Mouse (Mus musculus) hindbrain, embryonic 16.5 days (tissue): ENCODE results near the gene Ankrd17. TPM values are rescaled to one million over a fixed set of nuclear protein-coding genes. Genes with fewer than 3 reads are reported as not detected.

ENCODE experiments used
- ATAC-seq: fragments of 200-750 bp; cut with Nextera tagmentation; 2 replicates; pipeline ENCODE4 v1.8.0; 2017; ENCODE audit warnings: moderate TSS enrichment, moderate library complexity
- H3K27ac ChIP-seq: fragments of 300-500 bp; sonication (generic); 2 replicates; pipeline ENCODE4 v1.5.1; 2014; ENCODE audit warnings: low read depth, mild to moderate bottlenecking, control low read depth, low read length, moderate library complexity
- H3K27me3 ChIP-seq: fragments of 300-500 bp; sonication (generic); replicated peaks from 2 replicates; pipeline ENCODE4 v1.6.1; 2014; ENCODE audit warnings: low read length; ENCODE audit not compliant: control insufficient read depth, insufficient read depth
- H3K36me3 ChIP-seq: fragments of 300-500 bp; sonication (generic); 2 replicates; pipeline ENCODE4 v1.6.1; 2014; ENCODE audit warnings: mild to moderate bottlenecking, low read length, moderate library complexity, mixed read lengths; ENCODE audit not compliant: control insufficient read depth, insufficient read depth
- H3K4me1 ChIP-seq: fragments of 300-500 bp; sonication (generic); 2 replicates; pipeline ENCODE4 v1.6.1; 2014; ENCODE audit warnings: low read depth, low read length; ENCODE audit not compliant: control insufficient read depth, insufficient read depth
- H3K4me2 ChIP-seq: fragments of 300-500 bp; sonication (generic); 2 replicates; pipeline ENCODE4 v1.6.1; 2014; ENCODE audit warnings: mild to moderate bottlenecking, low read length, control low read depth, moderate library complexity
- H3K4me3 ChIP-seq: fragments of 300-500 bp; sonication (generic); 2 replicates; pipeline ENCODE4 v1.5.1; 2014; ENCODE audit warnings: mild to moderate bottlenecking, low read length, control low read depth, moderate library complexity
- H3K9ac ChIP-seq: fragments of 300-500 bp; sonication (generic); 2 replicates; pipeline ENCODE4 v1.6.1; 2014; ENCODE audit warnings: low read depth, mild to moderate bottlenecking, control low read depth, low read length, moderate library complexity
- H3K9me3 ChIP-seq: fragments of 300-500 bp; sonication (generic); 2 replicates; pipeline ENCODE4 v1.6.1; 2014; ENCODE audit warnings: mild to moderate bottlenecking, low read length, moderate library complexity; ENCODE audit not compliant: control insufficient read depth
- WGBS: fragments of 180-500 bp; shearing (Covaris S2); extraction: QIAGEN DNeasy Blood & Tissue Kit; methylation state at CpG from one replicate; pipeline ENCODE4 v1.1.7; 2014; 5-methylcytosine and 5-hydroxymethylcytosine counted together
- polyA plus RNA-seq: library from polyadenylated mRNA; unstranded; fragments of >200 nt; fragmentation: Nextera tagmentation; extraction: Ambion mirVana; gene quantifications from 2 replicates; pipeline ENCODE4 v1.2.1, GENCODE M21; 2015

Ankrd17 gene
- polyA plus RNA-seq, 1 experiment from 2014 or later = 26.5 TPM

- peak; percentile 62 for ATAC-seq
- H3K9ac ChIP-seq = no peak overlapping the region
- H3K4me2 ChIP-seq = peak overlapping the region; percentile 59
- no peaks in the 10 kb centered on the region for H3K27me3 ChIP-seq
- peaks cover 13% of the 10 kb centered on the region for H3K4me1 ChIP-seq
- no peaks in the 10 kb centered on the region for H3K9me3 ChIP-seq
- peak overlapping the region; percentile 43 for H3K4me3 ChIP-seq
- H3K36me3 ChIP-seq = no peaks in the 10 kb centered on the region
- H3K27ac ChIP-seq = no peak overlapping the region
- 92% methylated on average over 1 of the region's 1 CpGs for WGBS
These were observed 26.4 kb downstream of the Ankrd17 start for GRCm38 (mm10) chr5:90339953-90340343.

- no peaks in the 10 kb centered on the region for H3K36me3 ChIP-seq
- no peaks in the 10 kb centered on the region for H3K9me3 ChIP-seq
- H3K4me2 ChIP-seq = peak overlapping the region; percentile 59
- no peaks in the 10 kb centered on the region for H3K27me3 ChIP-seq
- peak; percentile 95 for ATAC-seq
- H3K9ac ChIP-seq = peak overlapping the region; percentile 39
- peaks cover 13% of the 10 kb centered on the region for H3K4me1 ChIP-seq
- peak overlapping the region; percentile 10; the same call in 1 of the 2 replicates for H3K27ac ChIP-seq
- H3K4me3 ChIP-seq = peak overlapping the region; percentile 43
- 10% methylated on average over 5 of the region's 5 CpGs for WGBS
These were observed 27.0 kb downstream of the Ankrd17 start for GRCm38 (mm10) chr5:90339129-90339952.

- no peaks in the 10 kb centered on the region for H3K36me3 ChIP-seq
- no peaks in the 10 kb centered on the region for H3K27me3 ChIP-seq
- peak overlapping the region; percentile 27 for H3K4me3 ChIP-seq
- H3K9ac ChIP-seq = no peak overlapping the region
- H3K4me2 ChIP-seq = peak overlapping the region; percentile 54
- peaks cover 13% of the 10 kb centered on the region for H3K4me1 ChIP-seq
- WGBS = 27% methylated on average over 7 of the region's 7 CpGs
- H3K9me3 ChIP-seq = no peaks in the 10 kb centered on the region
- ATAC-seq = peak; percentile 32; the same call in 1 of the 2 replicates
- no peak overlapping the region for H3K27ac ChIP-seq
These were observed 27.9 kb downstream of the Ankrd17 start for GRCm38 (mm10) chr5:90338177-90339091.

GRCm38 (mm10) chr5:90332478-90332877 is 33.9 kb downstream of the Ankrd17 start:
- ATAC-seq = no peak
- no peaks in the 10 kb centered on the region for H3K36me3 ChIP-seq
- H3K27me3 ChIP-seq = no peaks in the 10 kb centered on the region
- no peak overlapping the region for H3K9ac ChIP-seq
- no peak overlapping the region for H3K4me2 ChIP-seq
- no peak overlapping the region for H3K4me3 ChIP-seq
- H3K4me1 ChIP-seq = no peaks in the 10 kb centered on the region
- H3K27ac ChIP-seq = no peak overlapping the region
- no peaks in the 10 kb centered on the region for H3K9me3 ChIP-seq
- 100% methylated on average over 2 of the region's 2 CpGs for WGBS

GRCm38 (mm10) chr5:90331071-90331470 is 35.3 kb downstream of the Ankrd17 start:
- no peak overlapping the region for H3K4me3 ChIP-seq
- H3K36me3 ChIP-seq = no peaks in the 10 kb centered on the region
- no peaks in the 10 kb centered on the region for H3K9me3 ChIP-seq
- H3K4me1 ChIP-seq = no peaks in the 10 kb centered on the region
- H3K4me2 ChIP-seq = no peak overlapping the region
- WGBS = 89% methylated on average over 1 of the region's 1 CpGs
- no peaks in the 10 kb centered on the region for H3K27me3 ChIP-seq
- H3K27ac ChIP-seq = no peak overlapping the region
- ATAC-seq = no peak
- H3K9ac ChIP-seq = no peak overlapping the region

- no peak for ATAC-seq
- Histone ChIP-seq H3K9ac (no peak overlapping the region), H3K4me3 (no peak overlapping the region), H3K4me1 (no peaks in the 10 kb centered on the region), H3K27me3 (no peaks in the 10 kb centered on the region), H3K9me3 (no peaks in the 10 kb centered on the region), H3K4me2 (no peak overlapping the region), H3K36me3 (peaks cover 9% of the 10 kb centered on the region), H3K27ac (no peak overlapping the region)
- WGBS = 95% methylated on average over 11 of the region's 11 CpGs
These were observed 68.0 kb downstream of the Ankrd17 start for GRCm38 (mm10) chr5:90298396-90298795.

- no peak; the same call in 1 of the 2 replicates for ATAC-seq
- peaks cover 26% of the 10 kb centered on the region for H3K36me3 ChIP-seq
- H3K9ac ChIP-seq = no peak overlapping the region
- no peak overlapping the region for H3K4me3 ChIP-seq
- H3K27ac ChIP-seq = no peak overlapping the region
- H3K27me3 ChIP-seq = no peaks in the 10 kb centered on the region
- no peaks in the 10 kb centered on the region for H3K9me3 ChIP-seq
- no peaks in the 10 kb centered on the region for H3K4me1 ChIP-seq
- H3K4me2 ChIP-seq = no peak overlapping the region
These were observed 76.5 kb downstream of the Ankrd17 start for GRCm38 (mm10) chr5:90289887-90290286.

- Histone ChIP-seq H3K4me3 (no peak overlapping the region), H3K4me2 (no peak overlapping the region), H3K36me3 (peaks cover 38% of the 10 kb centered on the region), H3K9me3 (no peaks in the 10 kb centered on the region), H3K27ac (no peak overlapping the region), H3K4me1 (no peaks in the 10 kb centered on the region), H3K27me3 (no peaks in the 10 kb centered on the region), H3K9ac (no peak overlapping the region)
- 74% methylated on average over 2 of the region's 2 CpGs for WGBS
- ATAC-seq = no peak
These were observed 79.8 kb downstream of the Ankrd17 start for GRCm38 (mm10) chr5:90286559-90286958.

GRCm38 (mm10) chr5:90280061-90280460 is 86.3 kb downstream of the Ankrd17 start:
- Histone ChIP-seq H3K27me3 (no peaks in the 10 kb centered on the region), H3K9me3 (no peaks in the 10 kb centered on the region), H3K36me3 (peaks cover 30% of the 10 kb centered on the region), H3K9ac (no peak overlapping the region), H3K4me1 (no peaks in the 10 kb centered on the region), H3K4me2 (no peak overlapping the region), H3K27ac (no peak overlapping the region), H3K4me3 (no peak overlapping the region)
- ATAC-seq = no peak
- 93% methylated on average over 1 of the region's 1 CpGs for WGBS
